Mouse (Mus musculus): ENCODE results near the gene Six6. TPM values are rescaled to one million over a fixed set of nuclear protein-coding genes. Genes with fewer than 3 reads are reported as not detected.
A peak's percentile ranks its signal among the peaks of the same experiment; 100 is the strongest.

Six6 gene
- total and polyA plus RNA-seq, 3 experiments: not detected

DNA sequence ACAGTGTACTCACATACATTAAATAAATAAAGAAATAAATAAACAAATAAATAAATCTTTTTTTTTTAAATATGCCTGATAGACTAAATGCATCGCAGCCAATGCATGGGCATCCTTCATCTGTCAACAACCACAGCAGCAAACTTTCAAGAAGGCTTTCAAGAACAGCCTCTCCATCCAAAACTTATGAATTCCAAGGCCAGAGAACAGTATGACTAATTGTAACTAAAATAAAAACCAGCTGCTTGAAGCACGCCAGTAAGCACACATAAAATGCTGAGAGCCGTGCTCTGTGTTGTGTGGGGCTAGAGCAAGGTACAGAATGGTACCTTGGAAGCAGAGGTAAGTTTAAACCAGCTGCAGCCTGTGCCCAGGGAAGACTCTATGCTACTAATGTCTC lies 38.2 kb downstream of the Six6 start:
- no peaks in the 10 kb centered on the region for H3K79me2 ChIP-seq (replicated peaks; ENCODE audit: control insufficient read depth, insufficient read depth, low read length)
- peaks cover 3% of the 10 kb centered on the region; the same call in 1 of the 2 replicates for H3K36me3 ChIP-seq (ENCODE audit: control insufficient read depth, insufficient read depth, low read length)
- H3K4me1 ChIP-seq (ENCODE audit: control insufficient read depth, insufficient read depth, low read length): peaks cover 4% of the 10 kb centered on the region
- no peaks in the 10 kb centered on the region for H3K27me3 ChIP-seq (ENCODE audit: control insufficient read depth, insufficient read depth, low read length)
- no peak for TF ChIP-seq CTCF (IDR thresholded peaks at IDR 0.05)
- TF ChIP-seq EP300 (IDR thresholded peaks at IDR 0.05; ENCODE audit: insufficient read depth, low read depth, low read length): no peak
- no peak for TF ChIP-seq POLR2A (IDR thresholded peaks at IDR 0.05; ENCODE audit: insufficient read depth, low read depth, low read length)
- no peak overlapping the region for H3K4me3 ChIP-seq
- no peak for DNase-seq
- intact Hi-C loops (cut with DNase I): loop anchor here (2.0 to 5.0 kb wide), 2 partner anchors 463 to 516 kb away; no protein-coding TSS in a partner anchor
- no peak overlapping the region for H3K9ac ChIP-seq (ENCODE audit: low read depth, low read length)
- H3K27ac ChIP-seq: no peak overlapping the region
- WGBS: 74% methylated on average over 3 of the region's 3 CpGs

GRCm38 (mm10) chr12:72979236-72979635 lies 39.5 kb downstream of the Six6 start:
- intact Hi-C loops (cut with DNase I): loop anchor here (5.0 kb wide), 1 partner anchor 517 kb away; no protein-coding TSS in a partner anchor
- Histone ChIP-seq H3K4me1 (ENCODE audit: control insufficient read depth, insufficient read depth, low read length) (peaks cover 8% of the 10 kb centered on the region), H3K27me3 (ENCODE audit: control insufficient read depth, insufficient read depth, low read length) (no peaks in the 10 kb centered on the region), H3K79me2 (replicated peaks; ENCODE audit: control insufficient read depth, insufficient read depth, low read length) (no peaks in the 10 kb centered on the region), H3K36me3 (ENCODE audit: control insufficient read depth, insufficient read depth, low read length) (peaks cover 7% of the 10 kb centered on the region), H3K27ac (no peak overlapping the region), H3K4me3 (no peak overlapping the region), H3K9ac (ENCODE audit: low read depth, low read length) (no peak overlapping the region)
- WGBS: 47% methylated on average over 5 of the region's 5 CpGs
- no peak for DNase-seq
- TF ChIP-seq EP300 (IDR thresholded peaks at IDR 0.05; ENCODE audit: insufficient read depth, low read depth, low read length) (no peak), POLR2A (IDR thresholded peaks at IDR 0.05; ENCODE audit: insufficient read depth, low read depth, low read length) (no peak), CTCF (IDR thresholded peaks at IDR 0.05) (no peak)

- Histone ChIP-seq H3K27me3 (ENCODE audit: control insufficient read depth, insufficient read depth, low read length) (no peaks in the 10 kb centered on the region), H3K79me2 (replicated peaks; ENCODE audit: control insufficient read depth, insufficient read depth, low read length) (no peaks in the 10 kb centered on the region), H3K36me3 (ENCODE audit: control insufficient read depth, insufficient read depth, low read length) (peaks cover 7% of the 10 kb centered on the region), H3K4me1 (ENCODE audit: control insufficient read depth, insufficient read depth, low read length) (peaks cover 8% of the 10 kb centered on the region), H3K27ac (peak overlapping the region; percentile 75), H3K9ac (ENCODE audit: low read depth, low read length) (no peak overlapping the region), H3K4me3 (no peak overlapping the region)
- intact Hi-C loops (cut with DNase I): no loop called here
- no peak for TF ChIP-seq POLR2A (IDR thresholded peaks at IDR 0.05; ENCODE audit: insufficient read depth, low read depth, low read length)
- no peak for TF ChIP-seq CTCF (IDR thresholded peaks at IDR 0.05)
- TF ChIP-seq EP300 (IDR thresholded peaks at IDR 0.05; ENCODE audit: insufficient read depth, low read depth, low read length): no peak
- WGBS: 70% methylated on average over 10 of the region's 10 CpGs
- peak; percentile 27 to 31 for DNase-seq
These were observed 42.9 kb downstream of the Six6 start for GRCm38 (mm10) chr12:72982616-72983015.

GRCm38 (mm10) chr12:72983071-72983857 lies 43.6 kb downstream of the Six6 start:
- Histone ChIP-seq H3K27me3 (ENCODE audit: control insufficient read depth, insufficient read depth, low read length) (no peaks in the 10 kb centered on the region), H3K9ac (ENCODE audit: low read depth, low read length) (no peak overlapping the region), H3K79me2 (replicated peaks; ENCODE audit: control insufficient read depth, insufficient read depth, low read length) (no peaks in the 10 kb centered on the region), H3K4me1 (ENCODE audit: control insufficient read depth, insufficient read depth, low read length) (peaks cover 8% of the 10 kb centered on the region), H3K4me3 (no peak overlapping the region), H3K27ac (peak overlapping the region; percentile 75), H3K36me3 (ENCODE audit: control insufficient read depth, insufficient read depth, low read length) (peaks cover 7% of the 10 kb centered on the region)
- 38% methylated on average over 8 of the region's 8 CpGs for WGBS
- TF ChIP-seq EP300 (IDR thresholded peaks at IDR 0.05; ENCODE audit: insufficient read depth, low read depth, low read length) (no peak), POLR2A (IDR thresholded peaks at IDR 0.05; ENCODE audit: insufficient read depth, low read depth, low read length) (no peak), CTCF (IDR thresholded peaks at IDR 0.05) (no peak)
- DNase-seq: peak; percentile 28 to 48
- intact Hi-C loops (cut with DNase I): no loop called here

Other genes starting within 250 kb of the Six6 start
- gene Ppm1a, start 182.4 kb upstream of the Six6 start, total RNA-seq (2021): 100 to 1,000 TPM; 218 to 258 TPM
- 78.4 and 141 TPM in 2 replicates for gene Ppm1a, start 182.4 kb upstream of the Six6 start, polyA plus RNA-seq (2012; rRNA removed)
- under 1 TPM; 0.30 to 0.47 TPM for gene 4930447C04Rik, start 882 bp downstream of the Six6 start, total RNA-seq (2021)
- gene 4930447C04Rik, start 882 bp downstream of the Six6 start, polyA plus RNA-seq (2012; rRNA removed): 0.23 TPM in 1 of 2 replicates, not detected in the other
- gene Six1, start 114.0 kb downstream of the Six6 start, total RNA-seq (2021): 1 to 10 TPM; 1.2 to 1.4 TPM
- gene Six1, start 114.0 kb downstream of the Six6 start, polyA plus RNA-seq (2012; rRNA removed): 0.90 and 0.94 TPM in 2 replicates
- gene Six4, start 173.6 kb downstream of the Six6 start, total RNA-seq (2021): 1 to 10 TPM; 3.9 to 6.8 TPM
- 1.6 and 2.6 TPM in 2 replicates for gene Six4, start 173.6 kb downstream of the Six6 start, polyA plus RNA-seq (2012; rRNA removed)
- gene Mnat1, start 183.8 kb downstream of the Six6 start, total RNA-seq (2021): 10 to 100 TPM; 16.3 to 16.8 TPM
- gene Mnat1, start 183.8 kb downstream of the Six6 start, polyA plus RNA-seq (2012; rRNA removed): 5.6 and 8.6 TPM in 2 replicates

Data from heart, adult 2 months (tissue).